Mouse (Mus musculus): ENCODE measurements around the gene Tspan5.
A peak's percentile ranks its signal among the peaks of the same experiment; 100 is the strongest.

Gene Tspan5

GRCm38 (mm10) chr3:138741649-138742565 is at the start of gene Tspan5:
TSS of gene Tspan5 (plus strand) at chr3:138742195.
- peak; percentile 72 for DNase-seq (ENCODE audit: low read depth, low spot score)

- DNase-seq (ENCODE audit: low read depth, low spot score) = no peak
Observed at GRCm38 (mm10) chr3:138692302-138692701, 49.7 kb upstream of the Tspan5 start.

GRCm38 (mm10) chr3:138703399-138703798 is 38.6 kb upstream of the Tspan5 start:
- DNase-seq (ENCODE audit: low read depth, low spot score) = no peak

GRCm38 (mm10) chr3:138704469-138704868 is 37.5 kb upstream of the Tspan5 start:
- no peak for DNase-seq (ENCODE audit: low read depth, low spot score)

- no peak for DNase-seq (ENCODE audit: low read depth, low spot score)
Observed at GRCm38 (mm10) chr3:138705875-138706274, 36.1 kb upstream of the Tspan5 start.

- no peak for DNase-seq (ENCODE audit: low read depth, low spot score)
Observed at GRCm38 (mm10) chr3:138709183-138709582, 32.8 kb upstream of the Tspan5 start.

GRCm38 (mm10) chr3:138711971-138712370 is 30.0 kb upstream of the Tspan5 start:
- no peak for DNase-seq (ENCODE audit: low read depth, low spot score)

- DNase-seq (ENCODE audit: low read depth, low spot score) = no peak
Observed at GRCm38 (mm10) chr3:138712452-138713140, 29.4 kb upstream of the Tspan5 start.

GRCm38 (mm10) chr3:138713141-138713540 is 28.9 kb upstream of the Tspan5 start:
- no peak for DNase-seq (ENCODE audit: low read depth, low spot score)

GRCm38 (mm10) chr3:138714788-138715187 is 27.2 kb upstream of the Tspan5 start:
- no peak for DNase-seq (ENCODE audit: low read depth, low spot score)

GRCm38 (mm10) chr3:138715212-138715611 is 26.8 kb upstream of the Tspan5 start:
- DNase-seq (ENCODE audit: low read depth, low spot score) = no peak

GRCm38 (mm10) chr3:138717040-138717439 is 25.0 kb upstream of the Tspan5 start:
- DNase-seq (ENCODE audit: low read depth, low spot score) = no peak

- DNase-seq (ENCODE audit: low read depth, low spot score) = no peak
Observed at GRCm38 (mm10) chr3:138722152-138722551, 19.8 kb upstream of the Tspan5 start.

GRCm38 (mm10) chr3:138727571-138727970 is 14.4 kb upstream of the Tspan5 start:
- DNase-seq (ENCODE audit: low read depth, low spot score) = no peak

- DNase-seq (ENCODE audit: low read depth, low spot score) = no peak
Observed at GRCm38 (mm10) chr3:138728840-138729239, 13.2 kb upstream of the Tspan5 start.

- DNase-seq (ENCODE audit: low read depth, low spot score) = no peak
Observed at GRCm38 (mm10) chr3:138730812-138731211, 11.2 kb upstream of the Tspan5 start.

- DNase-seq (ENCODE audit: low read depth, low spot score) = no peak
Observed at GRCm38 (mm10) chr3:138735760-138736159, 6.2 kb upstream of the Tspan5 start.

- no peak for DNase-seq (ENCODE audit: low read depth, low spot score)
Observed at GRCm38 (mm10) chr3:138739150-138739700, 2.8 kb upstream of the Tspan5 start.

GRCm38 (mm10) chr3:138740291-138740690 is 1.7 kb upstream of the Tspan5 start:
- no peak for DNase-seq (ENCODE audit: low read depth, low spot score)

- DNase-seq (ENCODE audit: low read depth, low spot score) = no peak
Observed at GRCm38 (mm10) chr3:138740843-138741540, 1.0 kb upstream of the Tspan5 start.

- peak; percentile 32 for DNase-seq (ENCODE audit: low read depth, low spot score)
Observed at GRCm38 (mm10) chr3:138742566-138742930, 553 bp downstream of the Tspan5 start.

Data from mesoderm, embryonic 11.5 days (tissue).